Mouse (Mus musculus) retina, postnatal 1 day (tissue): Measurements from ENCODE around the gene Ssxb8.
"Not testable (repeated sequence)": the region's sequence is repeated elsewhere in the genome, so short reads cannot be mapped to it uniquely, and the experiment has no call there.

Source experiments
- DNase-seq: peaks from one replicate; pipeline ENCODE4 v3.0.0-alpha.2; 2012

The Ssxb8 gene

GRCm38 (mm10) chrX:8690744-8691143, at the start of gene Ssxb8:
Gene Ssxb8 (minus strand): TSS chrX:8690844.
- not testable (repeated sequence) for DNase-seq

- peak; percentile 13 for DNase-seq
Observed at GRCm38 (mm10) chrX:8732907-8733306, 42.3 kb upstream of the Ssxb8 start.

- DNase-seq: no peak
Observed at GRCm38 (mm10) chrX:8663085-8663484, 27.6 kb downstream of the Ssxb8 start.
